Mouse (Mus musculus) urinary bladder, postnatal 14 days (tissue): ENCODE measurements around the gene Gm45337.
"Not testable (repeated sequence)": the region's sequence is repeated elsewhere in the genome, so short reads cannot be mapped to it uniquely, and the experiment has no call there.

Source experiments
- DNase-seq: peaks from one replicate; pipeline ENCODE4 v3.0.0; 2021; ENCODE audit warnings: low spot score

Gene Gm45337

GRCm38 (mm10) chr7:142144507-142144906, at the start of gene Gm45337:
Gm45337 (minus strand) TSS chr7:142144607.
- DNase-seq = no peak

- DNase-seq = no peak
These were observed 45.9 kb upstream of the Gm45337 start, which contains the start of gene Gm10153 for GRCm38 (mm10) chr7:142190289-142190688. Gm10153 (minus strand) TSS chr7:142190389.

DNA sequence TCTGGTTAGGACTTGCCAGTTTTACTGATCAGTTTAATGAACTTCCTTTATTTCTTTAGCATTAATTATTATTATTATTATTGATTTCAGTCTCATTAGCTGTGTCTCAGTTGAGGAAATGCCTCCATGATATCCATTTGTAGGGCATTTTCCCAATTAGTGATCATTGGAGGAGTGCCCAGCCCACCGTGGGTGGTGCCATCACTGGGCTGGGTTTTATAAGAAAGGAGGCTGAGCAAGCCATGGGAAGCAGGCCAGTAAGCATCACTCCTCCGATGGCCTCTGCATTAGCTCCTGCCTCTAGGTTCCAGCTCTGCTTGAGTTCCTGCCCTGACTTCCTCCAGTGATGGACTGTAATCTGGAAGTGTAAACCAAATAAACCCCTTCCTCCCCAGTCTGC, 43.7 kb upstream of the Gm45337 start:
- DNase-seq = no peak

DNA sequence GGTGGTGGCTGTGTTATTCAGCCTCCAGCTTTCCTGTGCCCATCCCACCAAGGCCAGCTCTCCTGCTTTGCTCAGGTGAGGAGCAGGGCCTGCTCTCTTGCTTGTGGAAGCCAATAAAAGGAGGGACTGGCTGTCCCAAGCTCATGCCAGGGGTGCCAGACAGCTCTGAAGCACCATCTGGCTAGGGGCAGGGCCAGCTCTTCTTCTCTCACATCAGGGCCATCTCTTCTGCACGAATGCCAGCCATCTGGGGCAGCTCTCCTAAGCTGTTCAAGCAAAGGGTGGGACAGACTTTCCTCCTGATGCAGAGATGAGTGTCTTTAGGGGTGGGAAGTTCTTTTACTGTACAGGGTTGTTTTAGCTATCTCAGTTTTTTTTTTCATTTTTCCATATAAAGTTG, 36.6 kb upstream of the Gm45337 start:
- no peak for DNase-seq

DNA sequence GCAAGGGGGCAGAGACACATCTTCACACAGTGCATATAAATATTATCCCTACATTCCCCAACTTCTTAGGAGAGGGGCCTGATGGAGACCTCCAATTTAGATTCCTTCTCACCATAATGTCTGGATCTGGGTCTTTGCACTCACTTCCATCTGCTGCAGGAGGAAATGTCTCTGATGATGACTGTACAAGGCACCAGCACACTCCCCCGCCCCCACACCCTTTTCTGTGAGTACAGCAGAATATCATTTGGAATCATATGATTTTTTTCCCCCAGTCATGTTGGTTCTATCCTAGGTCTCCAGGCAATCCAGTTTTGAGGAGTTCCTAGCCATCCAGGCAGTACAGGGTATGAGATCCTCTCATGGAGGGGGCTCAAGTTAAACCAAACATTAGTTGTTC, 34.3 kb upstream of the Gm45337 start:
- no peak for DNase-seq

DNA sequence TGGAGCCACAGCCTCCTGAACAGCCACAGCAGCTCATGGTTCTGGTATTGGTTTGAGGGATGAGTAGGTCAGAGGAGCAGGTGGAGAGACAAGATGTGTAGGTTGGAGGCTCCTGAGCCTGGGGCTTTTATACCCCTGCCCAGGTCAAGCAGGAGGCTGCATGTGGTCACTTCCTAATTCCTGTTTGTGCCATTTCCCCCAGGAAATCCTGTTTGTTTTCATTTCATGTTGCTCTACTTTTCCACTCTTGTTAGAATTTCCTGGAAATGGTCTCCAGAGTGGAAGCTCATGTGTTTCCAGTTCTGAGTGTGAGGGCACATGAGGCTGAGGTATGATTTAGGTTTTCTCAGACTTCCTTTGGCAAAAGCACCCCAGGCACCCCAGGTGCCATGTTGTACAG, 31.5 kb upstream of the Gm45337 start, which contains the start of gene Krtap5-2:
Krtap5-2 (minus strand) TSS at position 101 of the 400 bp plus-strand sequence.
- not testable (repeated sequence) for DNase-seq

DNA sequence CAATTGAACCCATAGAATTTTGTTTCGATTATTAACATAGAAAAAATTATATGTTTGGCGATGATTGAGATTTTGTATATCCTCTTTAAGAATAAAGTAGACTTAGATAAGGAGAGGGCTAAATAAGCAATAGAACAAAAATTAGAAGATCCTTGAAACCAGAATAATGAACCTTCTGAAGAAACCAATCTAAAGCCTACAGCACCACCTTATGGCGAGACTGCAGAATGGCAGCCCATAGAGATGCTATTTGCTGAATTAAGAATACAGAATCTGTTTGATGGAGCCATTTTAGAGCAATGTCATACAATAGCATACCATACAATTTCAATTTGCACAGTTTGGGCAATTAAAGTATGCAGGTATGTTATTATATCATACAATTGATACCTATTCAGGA, 25.4 kb upstream of the Gm45337 start:
- DNase-seq = no peak

GRCm38 (mm10) chr7:142165639-142166038, 21.2 kb upstream of the Gm45337 start, which contains the start of gene Gm4553:
Gm4553 (minus strand) TSS chr7:142165739.
- not testable (repeated sequence) for DNase-seq

- DNase-seq = no peak
These were observed 15.0 kb upstream of the Gm45337 start for GRCm38 (mm10) chr7:142159366-142159765.

DNA sequence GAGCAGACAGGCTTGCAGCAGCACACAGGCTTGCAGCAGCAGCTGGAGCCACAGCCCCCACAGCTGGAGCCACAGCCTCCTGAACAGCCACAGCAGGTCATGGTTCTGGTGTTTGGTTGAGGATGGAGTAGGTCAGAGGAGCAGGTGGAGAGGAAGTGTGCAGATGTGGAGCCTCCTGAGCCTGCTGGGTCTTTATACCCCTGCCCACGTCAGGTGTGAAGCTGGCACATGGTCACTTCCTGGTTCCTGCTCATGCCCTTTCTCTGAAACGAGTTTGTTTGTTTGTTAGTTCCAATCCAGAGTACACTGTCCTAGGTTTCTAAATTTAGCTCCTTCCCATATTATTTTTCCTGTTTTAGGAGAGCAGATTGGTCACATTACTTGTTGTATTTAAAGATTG, 12.6 kb upstream of the Gm45337 start, which contains the start of gene Gm29735:
Gm29735 (minus strand) TSS at position 101 of the 400 bp plus-strand sequence.
- DNase-seq = not testable (repeated sequence)

DNA sequence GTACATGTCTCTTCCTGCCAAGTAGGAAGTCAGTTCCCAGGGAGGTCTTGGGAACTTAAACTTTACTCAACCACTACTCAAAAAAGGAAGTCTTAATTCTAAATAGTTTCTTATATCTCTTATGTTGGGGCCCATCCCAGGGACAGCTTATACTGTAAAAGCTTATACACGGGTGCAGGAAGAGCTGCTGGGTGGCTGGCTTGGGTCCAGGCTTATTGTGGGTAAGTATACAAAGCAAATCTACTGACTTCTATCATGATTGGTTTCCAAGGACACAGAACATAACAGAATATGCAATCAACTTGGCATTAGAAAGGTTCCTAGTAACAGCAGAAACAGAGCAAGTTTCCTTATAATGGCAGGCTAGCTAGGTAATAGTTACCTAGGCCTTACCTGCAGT, 10.9 kb upstream of the Gm45337 start:
- no peak for DNase-seq

GRCm38 (mm10) chr7:142152191-142152590, 7.8 kb upstream of the Gm45337 start:
- no peak for DNase-seq

DNA sequence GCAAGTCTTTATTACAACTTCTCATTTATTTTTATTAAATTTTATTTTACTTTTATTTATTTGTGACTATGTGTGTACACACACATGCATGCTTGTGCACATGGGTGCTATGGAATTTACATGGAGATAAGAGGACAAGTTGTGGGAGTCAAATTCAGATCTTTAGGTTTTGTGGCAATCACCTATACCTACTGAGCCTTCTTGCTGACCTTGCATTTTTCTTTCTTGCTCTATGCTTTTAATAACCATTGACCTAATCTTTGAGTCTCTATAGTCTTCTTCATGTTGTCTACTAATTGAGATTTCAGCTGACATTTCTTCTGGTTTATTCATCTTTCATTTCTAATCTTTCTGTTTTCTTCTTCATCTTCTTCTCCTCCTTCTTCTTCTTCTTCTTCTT, 4.2 kb upstream of the Gm45337 start:
- DNase-seq = no peak

DNA sequence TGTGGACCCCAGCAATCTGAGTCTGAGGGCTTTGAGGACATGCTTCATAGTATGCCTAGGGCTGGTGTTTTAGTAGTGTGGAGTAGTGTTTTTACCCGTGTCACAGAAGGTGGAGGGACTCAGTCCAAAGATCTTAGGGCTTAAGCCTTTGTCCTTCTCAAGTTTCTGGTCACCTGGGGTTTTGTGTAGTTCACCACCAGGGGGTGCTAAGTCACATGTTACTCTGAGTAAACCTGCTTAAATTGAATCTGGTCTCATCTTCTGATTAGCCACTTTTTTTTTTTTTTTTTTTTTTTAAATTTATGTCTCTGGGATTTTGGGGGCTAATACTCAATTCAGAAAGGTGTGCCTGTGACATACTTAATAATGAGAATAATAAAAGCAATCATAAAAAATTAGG, 1.6 kb upstream of the Gm45337 start:
- peak; percentile 55 for DNase-seq

- no peak for DNase-seq
These were observed 1.1 kb upstream of the Gm45337 start for GRCm38 (mm10) chr7:142145413-142145940.

DNA sequence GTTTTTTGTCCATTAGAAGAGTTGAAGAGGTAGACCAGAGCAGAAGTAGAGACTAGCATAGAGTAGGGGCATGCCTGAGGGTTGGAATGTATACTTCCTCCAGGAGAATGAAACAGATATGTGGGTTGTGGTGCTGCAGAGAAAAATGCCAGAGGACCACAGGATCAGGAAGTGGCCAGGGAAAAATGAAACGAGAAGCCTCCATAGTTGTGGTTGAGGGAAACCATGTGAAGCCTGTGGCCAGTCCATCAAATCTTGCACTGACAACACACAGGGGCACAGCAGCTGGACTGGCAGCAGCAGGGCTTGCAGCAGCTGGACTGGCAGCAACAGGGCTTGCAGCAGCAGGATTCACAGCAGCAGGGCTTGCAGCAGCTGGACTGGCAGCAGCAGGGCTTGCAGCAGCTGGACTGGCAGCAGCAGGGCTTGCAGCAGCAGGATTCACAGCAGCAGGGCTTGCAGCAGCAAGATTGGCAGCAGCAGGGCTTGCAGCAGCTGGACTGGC, 849 bp downstream of the Gm45337 start:
- not testable (repeated sequence) for DNase-seq

DNA sequence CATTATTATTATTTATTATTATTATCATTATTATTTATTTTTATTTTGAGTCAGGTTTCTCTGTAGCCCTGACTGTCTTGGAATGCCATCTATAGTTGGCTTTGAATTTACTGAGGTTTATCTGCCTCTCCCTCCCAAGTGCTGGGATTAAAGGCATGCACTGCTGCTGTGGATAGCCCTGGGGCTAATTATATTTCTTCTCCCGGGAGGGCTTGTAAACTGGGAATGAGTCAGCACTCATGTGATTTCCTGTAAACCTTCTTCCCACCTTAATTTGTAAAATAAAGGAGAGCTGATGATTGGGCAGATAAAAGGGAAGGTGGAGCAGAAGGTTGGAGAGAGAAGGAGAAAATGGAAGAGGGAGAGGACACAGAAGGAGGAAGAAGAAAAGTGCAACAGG, 3.7 kb downstream of the Gm45337 start:
- no peak for DNase-seq

GRCm38 (mm10) chr7:142135934-142136333, 8.5 kb downstream of the Gm45337 start, which contains the start of gene Gm39115:
Gm39115 (minus strand) TSS chr7:142136034.
- DNase-seq = not testable (repeated sequence)

DNA sequence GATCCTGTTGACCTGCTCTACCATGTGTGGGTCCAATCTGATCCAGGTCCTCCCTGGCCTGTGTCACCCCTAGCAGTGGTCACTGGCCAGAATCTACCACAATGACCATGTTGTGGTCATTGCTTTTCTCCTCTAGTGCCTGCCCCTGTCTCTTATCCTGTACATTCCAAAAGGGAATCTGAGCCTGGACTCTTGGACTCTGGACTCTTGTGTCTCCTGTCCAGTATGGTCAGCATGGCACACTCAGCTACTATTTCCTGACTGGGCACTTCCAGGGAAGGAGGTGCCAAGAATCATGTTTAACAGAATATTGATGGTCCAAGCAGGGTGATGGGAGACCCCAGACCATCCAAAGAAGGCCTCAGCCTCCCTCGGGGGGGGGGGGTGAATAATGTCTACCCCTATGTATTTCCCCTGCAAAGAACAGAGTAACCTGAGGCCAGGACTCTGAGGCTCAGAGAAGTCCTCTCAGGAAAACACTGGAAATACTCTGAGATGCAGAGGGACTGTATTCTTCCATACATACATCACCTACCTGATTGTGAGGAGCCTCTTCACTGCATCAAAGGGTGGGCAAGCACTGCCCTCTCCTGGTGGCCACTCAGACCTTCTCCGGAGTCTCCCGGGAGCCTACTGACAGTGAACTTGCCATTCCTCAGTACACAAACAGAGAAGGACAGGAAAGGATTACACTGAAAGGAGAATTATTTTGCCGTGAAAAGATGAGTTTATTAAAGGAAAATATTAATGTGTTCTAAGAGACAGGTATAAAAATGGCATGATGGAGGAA, 10.0 kb downstream of the Gm45337 start:
- no peak for DNase-seq

DNA sequence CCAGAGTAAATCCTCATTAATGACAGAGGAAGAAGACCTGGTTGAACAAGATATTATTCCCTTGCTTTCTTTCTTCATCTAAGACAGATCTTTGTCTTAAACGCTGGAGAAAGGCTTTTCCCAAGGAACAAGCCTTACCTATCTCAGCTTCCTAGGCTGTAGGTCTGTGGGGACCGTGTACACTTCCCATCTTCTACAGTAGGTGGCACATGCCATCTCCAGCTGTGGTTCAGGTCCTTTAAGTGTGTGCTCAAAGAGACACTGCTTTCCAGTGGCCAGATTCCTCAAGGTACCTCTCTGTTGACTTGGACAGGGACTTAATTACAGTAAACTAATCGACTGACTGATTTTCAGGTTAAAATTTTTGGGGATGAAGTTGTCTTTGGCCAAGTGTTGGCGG, 15.6 kb downstream of the Gm45337 start:
- no peak for DNase-seq

DNA sequence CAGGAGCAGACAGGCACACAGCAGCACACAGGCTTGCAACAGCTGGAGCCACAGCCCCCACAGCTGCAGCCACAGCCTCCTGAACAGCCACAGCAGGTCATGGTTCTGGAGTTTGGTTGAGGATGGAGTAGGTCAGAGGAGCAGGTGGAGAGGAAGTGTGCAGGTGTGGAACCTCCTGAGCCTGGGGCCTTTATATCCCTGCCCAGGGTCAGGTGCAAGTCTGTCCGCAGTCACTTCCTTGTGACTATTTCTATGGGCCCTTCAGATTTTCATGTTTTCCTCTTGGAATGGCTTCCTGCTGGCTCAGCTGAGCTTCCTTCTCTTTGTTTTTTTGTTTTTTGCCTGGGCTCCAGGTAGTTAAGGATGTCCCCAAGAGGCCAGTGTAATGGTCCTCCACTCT, 23.8 kb downstream of the Gm45337 start, which contains the start of gene Gm45618:
Gm45618 (minus strand) TSS at position 101 of the 400 bp plus-strand sequence.
- DNase-seq = not testable (repeated sequence)

DNA sequence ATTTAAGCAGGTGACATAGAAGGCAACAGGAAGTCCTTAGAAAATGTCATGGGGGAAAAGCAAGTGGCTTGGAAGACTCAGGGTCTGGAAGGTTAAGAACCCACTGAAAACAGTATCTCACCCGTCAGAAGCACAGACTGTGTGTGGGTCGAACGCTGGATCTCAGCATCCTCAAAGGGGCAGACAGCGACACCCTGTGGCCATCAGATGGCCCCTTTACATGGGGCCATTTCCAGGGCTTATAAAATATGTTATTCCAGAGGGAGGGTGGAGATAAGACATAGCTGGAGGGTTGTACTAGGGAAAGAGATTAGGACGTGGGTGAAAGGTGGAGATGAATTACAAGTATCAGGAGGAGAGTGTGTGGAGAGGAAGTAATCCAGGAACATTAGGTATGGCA, 24.8 kb downstream of the Gm45337 start:
- DNase-seq = no peak

DNA sequence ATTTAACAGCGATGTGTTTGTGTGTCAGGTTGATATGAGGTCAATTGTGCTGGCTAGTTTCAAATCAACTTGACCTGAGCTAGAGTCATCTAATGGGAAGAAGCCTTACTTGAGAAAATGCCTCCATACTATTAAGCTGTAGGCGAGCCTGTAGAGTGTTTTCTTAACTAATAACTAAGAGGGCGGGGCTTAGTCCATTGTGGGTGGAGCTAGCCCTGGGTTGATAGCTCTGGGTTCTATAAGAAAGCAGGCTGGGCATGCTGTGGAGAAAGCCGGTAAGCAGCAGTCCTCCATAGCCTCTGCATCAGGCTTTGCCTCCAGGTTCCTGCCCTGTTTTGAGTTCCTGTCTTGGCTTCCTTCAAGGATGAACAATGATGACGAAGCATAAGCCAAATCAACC, 39.7 kb downstream of the Gm45337 start:
- DNase-seq = no peak
